Mouse (Mus musculus): Measurements from ENCODE around the gene Gba. TPM values are rescaled to one million over a fixed set of nuclear protein-coding genes. Genes with fewer than 3 reads are reported as not detected.

The Gba gene
- total and polyA plus RNA-seq, 2 experiments = 24.1 to 36.6 TPM

DNA sequence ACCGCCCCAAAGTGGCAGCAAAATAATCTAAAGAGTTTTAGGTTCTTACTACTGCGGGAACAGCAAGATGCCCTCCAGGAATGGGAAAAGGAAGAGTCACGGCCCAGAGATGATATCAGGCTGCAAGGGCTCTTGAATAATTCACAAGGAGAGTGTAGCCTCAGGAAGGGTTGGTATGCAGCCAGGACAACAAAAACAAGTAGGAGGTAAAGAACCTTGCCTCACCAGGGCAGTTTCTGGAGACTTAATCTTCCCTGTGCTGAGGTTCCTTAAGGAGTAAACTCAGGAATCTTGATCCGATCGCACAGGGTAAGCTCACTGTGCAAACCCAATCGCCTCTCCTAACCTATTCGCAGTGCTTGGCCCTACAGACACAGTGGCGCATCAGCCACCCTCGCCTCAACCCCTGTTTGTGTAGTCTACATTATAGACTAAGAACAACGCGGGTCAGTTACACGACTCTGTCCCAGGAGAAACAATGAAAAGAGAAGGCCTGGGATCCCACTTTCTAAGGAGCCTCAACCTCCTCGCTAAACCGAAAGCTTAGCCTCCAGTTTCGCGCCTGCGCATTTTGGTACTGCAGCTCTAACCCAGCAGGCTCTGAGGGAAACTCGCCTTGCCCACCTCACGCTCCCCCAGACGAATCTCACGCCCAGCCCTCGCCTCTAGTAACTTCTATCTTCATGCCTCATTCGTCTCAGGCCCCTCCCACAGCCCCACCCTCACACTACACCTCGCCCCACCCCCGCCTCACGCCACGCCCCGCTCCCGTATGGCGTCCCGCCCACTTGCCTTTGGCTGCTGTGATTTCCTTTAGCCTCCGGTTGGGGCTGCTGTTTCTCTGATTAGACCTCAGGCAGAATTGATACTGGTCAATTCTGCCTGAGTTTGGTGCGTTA, 6.5 kb upstream of the Gba start:
- H3K36me3 ChIP-seq (ENCODE audit: control insufficient read depth, insufficient read depth, low read length) = no peaks in the 10 kb centered on the region
- peak overlapping the region; percentile 56 for H3K4me3 ChIP-seq (ENCODE audit: insufficient read depth, low read depth, low read length)
- peak overlapping the region; percentile 40 for H3K9ac ChIP-seq (ENCODE audit: low read depth, low read length)
- H3K27ac ChIP-seq (replicated peaks; ENCODE audit: insufficient read depth, low read depth, low read length) = no peak overlapping the region; the same call in 1 of the 2 replicates
- H3K27me3 ChIP-seq (ENCODE audit: control insufficient read depth, insufficient read depth, low read length) = no peaks in the 10 kb centered on the region
- no peaks in the 10 kb centered on the region for H3K4me1 ChIP-seq (ENCODE audit: control insufficient read depth, insufficient read depth, low read length)
- 14% methylated on average over 33 of the region's 33 CpGs for WGBS
- DNase-seq (ENCODE audit: extremely low read depth, low read depth, low spot score) = peak; percentile 72
- TF ChIP-seq POLR2A (IDR thresholded peaks at IDR 0.05; ENCODE audit: extremely low read depth, insufficient read depth, low read length) (0 out of 2 replicates have a peak, but pooled peaks have one; percentile 13), CTCF (IDR thresholded peaks at IDR 0.05; ENCODE audit: low read depth, low read length) (peak; percentile 68)
- H3K79me2 ChIP-seq (ENCODE audit: control insufficient read depth, insufficient read depth, low read length) = no peaks in the 10 kb centered on the region

GRCm38 (mm10) chr3:89199839-89200238, 2.9 kb upstream of the Gba start:
- H3K36me3 ChIP-seq (ENCODE audit: control insufficient read depth, insufficient read depth, low read length) = peaks cover 3% of the 10 kb centered on the region; the same call in 1 of the 2 replicates
- DNase-seq (ENCODE audit: extremely low read depth, low read depth, low spot score) = no peak
- peaks cover 4% of the 10 kb centered on the region for H3K4me1 ChIP-seq (ENCODE audit: control insufficient read depth, insufficient read depth, low read length)
- H3K4me3 ChIP-seq (ENCODE audit: insufficient read depth, low read depth, low read length) = no peak overlapping the region
- peaks cover 5% of the 10 kb centered on the region; the same call in 1 of the 2 replicates for H3K79me2 ChIP-seq (ENCODE audit: control insufficient read depth, insufficient read depth, low read length)
- TF ChIP-seq CTCF (IDR thresholded peaks at IDR 0.05; ENCODE audit: low read depth, low read length) (no peak), POLR2A (IDR thresholded peaks at IDR 0.05; ENCODE audit: extremely low read depth, insufficient read depth, low read length) (no peak)
- no peak overlapping the region for H3K9ac ChIP-seq (ENCODE audit: low read depth, low read length)
- WGBS = 77% methylated on average over 3 of the region's 3 CpGs
- no peaks in the 10 kb centered on the region for H3K27me3 ChIP-seq (ENCODE audit: control insufficient read depth, insufficient read depth, low read length)
- no peak overlapping the region for H3K27ac ChIP-seq (replicated peaks; ENCODE audit: insufficient read depth, low read depth, low read length)

DNA sequence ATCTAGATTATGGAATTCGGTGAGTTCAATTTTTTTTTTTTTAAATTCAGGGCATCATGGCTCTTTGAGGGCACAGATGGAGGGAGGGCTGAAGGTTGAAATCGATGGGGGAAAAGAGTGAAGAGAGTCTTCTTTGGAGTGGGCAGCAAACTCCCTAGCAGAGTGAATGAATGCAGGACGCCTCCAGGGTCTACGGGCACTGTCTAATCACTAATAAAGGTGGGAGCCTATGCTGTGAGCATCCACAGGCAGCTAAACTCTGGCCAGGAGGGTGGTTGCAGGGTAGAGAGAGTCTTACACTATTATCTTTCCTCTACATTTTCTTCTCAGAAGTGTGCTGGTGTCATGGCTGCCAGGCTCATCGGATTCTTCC, 400 bp downstream of the Gba start:
- Histone ChIP-seq H3K9ac (ENCODE audit: low read depth, low read length) (peak overlapping the region; percentile 69), H3K36me3 (ENCODE audit: control insufficient read depth, insufficient read depth, low read length) (peaks cover 10% of the 10 kb centered on the region; the same call in 1 of the 2 replicates), H3K4me3 (ENCODE audit: insufficient read depth, low read depth, low read length) (peak overlapping the region; percentile 55), H3K27ac (replicated peaks; ENCODE audit: insufficient read depth, low read depth, low read length) (peak overlapping the region; percentile 38), H3K4me1 (ENCODE audit: control insufficient read depth, insufficient read depth, low read length) (peaks cover 4% of the 10 kb centered on the region), H3K27me3 (ENCODE audit: control insufficient read depth, insufficient read depth, low read length) (no peaks in the 10 kb centered on the region), H3K79me2 (ENCODE audit: control insufficient read depth, insufficient read depth, low read length) (peaks cover 5% of the 10 kb centered on the region; the same call in 1 of the 2 replicates)
- WGBS = 30% methylated on average over 5 of the region's 5 CpGs
- TF ChIP-seq POLR2A (IDR thresholded peaks at IDR 0.05; ENCODE audit: extremely low read depth, insufficient read depth, low read length) (no peak), CTCF (IDR thresholded peaks at IDR 0.05; ENCODE audit: low read depth, low read length) (no peak)
- DNase-seq (ENCODE audit: extremely low read depth, low read depth, low spot score) = no peak

GRCm38 (mm10) chr3:89206079-89206478, 3.4 kb downstream of the Gba start:
- Histone ChIP-seq H3K9ac (ENCODE audit: low read depth, low read length) (no peak overlapping the region), H3K4me1 (ENCODE audit: control insufficient read depth, insufficient read depth, low read length) (peaks cover 4% of the 10 kb centered on the region), H3K27ac (replicated peaks; ENCODE audit: insufficient read depth, low read depth, low read length) (no peak overlapping the region), H3K4me3 (ENCODE audit: insufficient read depth, low read depth, low read length) (no peak overlapping the region), H3K36me3 (ENCODE audit: control insufficient read depth, insufficient read depth, low read length) (peaks cover 12% of the 10 kb centered on the region; the same call in 1 of the 2 replicates), H3K79me2 (ENCODE audit: control insufficient read depth, insufficient read depth, low read length) (peaks cover 5% of the 10 kb centered on the region; the same call in 1 of the 2 replicates), H3K27me3 (ENCODE audit: control insufficient read depth, insufficient read depth, low read length) (no peaks in the 10 kb centered on the region)
- TF ChIP-seq CTCF (IDR thresholded peaks at IDR 0.05; ENCODE audit: low read depth, low read length) (no peak), POLR2A (IDR thresholded peaks at IDR 0.05; ENCODE audit: extremely low read depth, insufficient read depth, low read length) (no peak)
- 96% methylated on average over 7 of the region's 7 CpGs for WGBS
- DNase-seq (ENCODE audit: extremely low read depth, low read depth, low spot score) = no peak

DNA sequence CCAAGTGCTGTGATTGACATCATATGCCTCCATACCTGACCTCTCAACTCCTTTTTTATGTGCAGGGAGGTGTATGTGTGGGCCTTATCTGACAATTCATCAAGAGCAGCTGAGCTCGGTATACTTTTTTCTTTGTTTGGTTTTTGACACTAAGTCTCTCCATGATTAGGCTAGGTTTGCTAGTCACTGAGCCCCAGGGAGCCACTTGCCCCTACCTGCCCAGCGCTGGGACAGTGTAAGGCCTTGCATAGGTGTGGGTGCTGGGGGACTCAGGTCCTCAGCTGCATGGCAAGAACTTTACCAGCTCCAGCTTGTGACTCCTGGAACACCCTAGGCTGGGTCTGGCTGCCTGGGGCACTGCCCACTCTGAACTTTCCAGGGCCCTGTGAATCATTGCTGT, 4.0 kb downstream of the Gba start:
- Histone ChIP-seq H3K79me2 (ENCODE audit: control insufficient read depth, insufficient read depth, low read length) (peaks cover 5% of the 10 kb centered on the region; the same call in 1 of the 2 replicates), H3K4me1 (ENCODE audit: control insufficient read depth, insufficient read depth, low read length) (peaks cover 4% of the 10 kb centered on the region), H3K4me3 (ENCODE audit: insufficient read depth, low read depth, low read length) (no peak overlapping the region), H3K36me3 (ENCODE audit: control insufficient read depth, insufficient read depth, low read length) (peaks cover 12% of the 10 kb centered on the region; the same call in 1 of the 2 replicates), H3K9ac (ENCODE audit: low read depth, low read length) (no peak overlapping the region), H3K27me3 (ENCODE audit: control insufficient read depth, insufficient read depth, low read length) (no peaks in the 10 kb centered on the region), H3K27ac (replicated peaks; ENCODE audit: insufficient read depth, low read depth, low read length) (no peak overlapping the region)
- TF ChIP-seq CTCF (IDR thresholded peaks at IDR 0.05; ENCODE audit: low read depth, low read length) = no peak
- TF ChIP-seq POLR2A (IDR thresholded peaks at IDR 0.05; ENCODE audit: extremely low read depth, insufficient read depth, low read length) = no peak
- DNase-seq (ENCODE audit: extremely low read depth, low read depth, low spot score) = no peak
- WGBS = 87% methylated on average over 2 of the region's 2 CpGs
